Mouse (Mus musculus) lung, adult 2 months (tissue): ENCODE measurements around the gene Dnah1. TPM values are rescaled to one million over a fixed set of nuclear protein-coding genes. Genes with fewer than 3 reads are reported as not detected.

Source experiments
- DNase-seq: peaks from one replicate; pipeline ENCODE4 v3.0.0; 2022
- H3K4me1 ChIP-seq: fragments of 200-500 bp; 2 replicates; pipeline ENCODE4 v1.6.1; 2011; ENCODE audit warnings: low read length; ENCODE audit not compliant: control insufficient read depth, insufficient read depth
- H3K4me3 ChIP-seq: fragments of 200-500 bp; replicated peaks from 2 replicates; pipeline ENCODE3; 2011; ENCODE audit warnings: low read depth, mild to moderate bottlenecking, control low read depth, low read length; ENCODE audit errors: extremely low read depth
- CTCF ChIP-seq: fragments of 200-500 bp; IDR thresholded peaks from 2 replicates; pipeline ENCODE4 v1.5.1; 2011; ENCODE audit warnings: mild to moderate bottlenecking, low read length, control low read depth; ENCODE audit not compliant: insufficient read depth
- POLR2A ChIP-seq: fragments of 200-500 bp; IDR thresholded peaks from 2 replicates; pipeline ENCODE4 v1.6.1; 2011; ENCODE audit warnings: low read depth, mild to moderate bottlenecking, control low read depth, low read length, borderline replicate concordance; ENCODE audit errors: extremely low read depth
- WGBS: fragments of 180-500 bp; shearing (Covaris S2); methylation state at CpG from one replicate; pipeline ENCODE4 v1.1.7; 2018; 5-methylcytosine and 5-hydroxymethylcytosine counted together
- polyA plus RNA-seq: library from polyadenylated mRNA; depleted of rRNA; stranded (reverse); fragments of >200 nt; gene quantifications from 2 replicates; pipeline ENCODE4 v1.2.3, GENCODE M21; 2012; rRNA removed

The Dnah1 gene
- polyA plus RNA-seq = 3.9 and 5.5 TPM in 2 replicates

DNA sequence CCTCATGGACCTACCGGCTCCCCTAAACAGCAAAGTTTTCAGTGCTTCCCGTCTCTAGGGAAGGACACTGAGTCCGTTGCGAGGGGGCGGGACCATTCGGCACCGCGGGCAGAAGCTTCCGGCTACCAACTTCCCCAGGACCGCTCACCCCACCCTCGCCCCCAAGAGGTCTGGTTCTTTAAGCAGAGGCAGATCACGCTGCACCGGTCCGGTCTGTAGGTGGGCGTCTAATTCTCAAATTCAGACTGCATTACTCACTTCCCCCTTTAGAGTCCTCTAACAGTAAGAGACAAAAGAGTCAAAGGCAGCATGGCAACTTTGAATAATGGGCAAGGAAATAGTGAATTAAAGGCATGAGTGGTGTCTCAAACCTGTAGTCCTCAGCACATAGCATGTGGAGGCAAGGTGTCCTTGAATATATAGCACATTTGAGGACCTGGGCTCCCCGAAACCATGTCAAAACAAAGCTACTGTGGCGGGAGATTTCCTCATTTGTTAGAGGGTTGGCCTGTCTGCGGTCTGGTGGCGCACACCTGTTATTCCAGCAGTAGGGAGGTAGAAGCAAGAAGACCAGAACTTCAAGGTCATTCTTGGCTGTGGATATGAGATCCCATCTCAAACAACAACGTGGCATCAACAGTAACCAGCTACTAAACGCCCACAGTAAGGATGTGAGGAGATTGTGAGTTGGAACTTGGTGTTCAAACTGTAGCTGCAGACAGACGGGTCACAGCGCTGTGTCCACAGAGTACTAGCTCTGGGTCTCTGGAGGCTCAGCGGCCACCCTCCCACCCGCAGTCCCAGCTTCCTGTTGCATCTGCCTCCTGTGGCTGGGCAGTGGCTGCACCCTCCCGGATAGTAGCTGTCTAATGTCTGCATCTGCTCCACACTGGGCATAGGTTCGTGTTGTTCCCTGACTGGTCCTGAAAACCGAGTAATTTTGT, at the start of gene Dnah1:
Gene Dnah1 (minus strand): TSS at position 48 of the 944 bp plus-strand sequence.
- DNase-seq = peak; percentile 34
- H3K4me1 ChIP-seq = no peaks in the 10 kb centered on the region; the same call in 1 of the 2 replicates
- peak within 1 kb of the TSS; percentile 35 for H3K4me3 ChIP-seq
- 21% methylated on average over 28 of the region's 28 CpGs for WGBS
- no peak for TF ChIP-seq CTCF
- TF ChIP-seq POLR2A = no peak

GRCm38 (mm10) chr14:31369377-31369776, 45.7 kb upstream of the Dnah1 start:
- Histone ChIP-seq H3K4me3 (no peak overlapping the region), H3K4me1 (no peaks in the 10 kb centered on the region)
- DNase-seq = no peak
- TF ChIP-seq CTCF (no peak), POLR2A (no peak)
- 71% methylated on average over 3 of the region's 3 CpGs for WGBS

- no peak for DNase-seq
- WGBS = 85% methylated on average over 7 of the region's 7 CpGs
Measured at GRCm38 (mm10) chr14:31367951-31368350, 44.3 kb upstream of the Dnah1 start.

GRCm38 (mm10) chr14:31365350-31365749, 41.7 kb upstream of the Dnah1 start:
- TF ChIP-seq POLR2A (no peak), CTCF (peak; percentile 52)
- peak; percentile 59 for DNase-seq
- Histone ChIP-seq H3K4me3 (no peak overlapping the region), H3K4me1 (no peaks in the 10 kb centered on the region)

More at GRCm38 (mm10) chr14:31367951-31368350, 44.3 kb upstream of the Dnah1 start:
- no peaks in the 10 kb centered on the region for H3K4me1 ChIP-seq
- TF ChIP-seq POLR2A (no peak), CTCF (no peak)
- H3K4me3 ChIP-seq = no peak overlapping the region

- TF ChIP-seq CTCF (no peak), POLR2A (no peak)
- DNase-seq = no peak
- WGBS = 94% methylated on average over 4 of the region's 4 CpGs
- Histone ChIP-seq H3K4me1 (no peaks in the 10 kb centered on the region), H3K4me3 (no peak overlapping the region)
Measured at GRCm38 (mm10) chr14:31364589-31364988, 40.9 kb upstream of the Dnah1 start.

DNA sequence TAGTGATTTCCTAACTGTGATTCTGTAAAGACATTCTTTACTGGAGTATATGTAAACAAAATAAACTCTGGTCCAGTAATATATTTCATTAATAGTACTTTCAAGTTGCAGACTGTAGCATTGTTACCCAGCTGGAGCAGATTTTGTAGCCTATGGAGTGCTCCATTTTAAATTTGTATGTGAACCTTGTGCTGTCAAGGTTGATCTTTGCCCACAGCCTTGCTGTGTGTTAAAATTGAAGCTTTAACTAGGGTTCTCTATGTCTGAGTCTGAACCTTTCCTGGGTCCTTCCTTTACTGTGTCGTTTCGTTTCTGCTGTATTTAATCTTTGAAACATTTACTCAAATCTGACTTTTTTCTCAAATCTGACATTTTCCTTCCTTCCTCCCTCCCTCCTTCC, 38.5 kb upstream of the Dnah1 start:
- H3K4me1 ChIP-seq = no peaks in the 10 kb centered on the region
- no peak overlapping the region for H3K4me3 ChIP-seq
- no peak for TF ChIP-seq CTCF
- no peak for TF ChIP-seq POLR2A
- WGBS = 86% methylated on average over 2 of the region's 2 CpGs
- no peak for DNase-seq

GRCm38 (mm10) chr14:31345367-31345766, 21.7 kb upstream of the Dnah1 start:
- WGBS = 80% methylated on average over 1 of the region's 1 CpGs
- DNase-seq = no peak
- no peak overlapping the region for H3K4me3 ChIP-seq
- no peaks in the 10 kb centered on the region for H3K4me1 ChIP-seq
- no peak for TF ChIP-seq POLR2A
- no peak for TF ChIP-seq CTCF

- no peak overlapping the region for H3K4me3 ChIP-seq
- no peak for TF ChIP-seq CTCF
- TF ChIP-seq POLR2A = no peak
- no peak for DNase-seq
- H3K4me1 ChIP-seq = no peaks in the 10 kb centered on the region
- WGBS = 62% methylated on average over 8 of the region's 8 CpGs
Measured at GRCm38 (mm10) chr14:31343241-31343640, 19.5 kb upstream of the Dnah1 start.

- H3K4me3 ChIP-seq = no peak overlapping the region
Measured at GRCm38 (mm10) chr14:31337947-31338346, 14.3 kb upstream of the Dnah1 start.

DNA sequence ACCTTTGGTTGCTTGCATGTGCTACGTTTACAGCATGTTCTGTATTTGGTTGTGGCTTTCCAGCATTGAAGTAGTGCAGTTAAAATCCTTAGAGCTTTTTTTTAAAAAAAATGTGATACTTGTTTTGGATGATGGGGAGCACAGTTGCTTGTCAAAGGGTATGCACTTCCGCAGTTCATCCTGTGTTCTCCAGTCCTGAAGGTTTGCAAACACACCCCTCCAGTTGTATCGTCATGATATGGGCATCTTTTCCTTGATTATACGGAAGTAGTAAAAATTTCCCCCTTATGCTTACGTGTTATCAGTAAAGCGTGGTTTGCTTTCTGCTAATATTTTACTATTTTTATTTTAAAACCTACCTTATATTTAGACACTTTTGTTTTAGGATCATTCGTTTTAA, 13.7 kb upstream of the Dnah1 start:
- Histone ChIP-seq H3K4me3 (peak overlapping the region; percentile 94), H3K4me1 (peaks cover 2% of the 10 kb centered on the region; the same call in 1 of the 2 replicates)
- 11% methylated on average over 7 of the region's 7 CpGs for WGBS
- DNase-seq = no peak
- TF ChIP-seq POLR2A = no peak
- TF ChIP-seq CTCF = no peak

More at GRCm38 (mm10) chr14:31337947-31338346, 14.3 kb upstream of the Dnah1 start:
- peaks cover 2% of the 10 kb centered on the region; the same call in 1 of the 2 replicates for H3K4me1 ChIP-seq
- TF ChIP-seq CTCF (no peak), POLR2A (no peak)
- DNase-seq = no peak
